In the genomic region with DNA sequence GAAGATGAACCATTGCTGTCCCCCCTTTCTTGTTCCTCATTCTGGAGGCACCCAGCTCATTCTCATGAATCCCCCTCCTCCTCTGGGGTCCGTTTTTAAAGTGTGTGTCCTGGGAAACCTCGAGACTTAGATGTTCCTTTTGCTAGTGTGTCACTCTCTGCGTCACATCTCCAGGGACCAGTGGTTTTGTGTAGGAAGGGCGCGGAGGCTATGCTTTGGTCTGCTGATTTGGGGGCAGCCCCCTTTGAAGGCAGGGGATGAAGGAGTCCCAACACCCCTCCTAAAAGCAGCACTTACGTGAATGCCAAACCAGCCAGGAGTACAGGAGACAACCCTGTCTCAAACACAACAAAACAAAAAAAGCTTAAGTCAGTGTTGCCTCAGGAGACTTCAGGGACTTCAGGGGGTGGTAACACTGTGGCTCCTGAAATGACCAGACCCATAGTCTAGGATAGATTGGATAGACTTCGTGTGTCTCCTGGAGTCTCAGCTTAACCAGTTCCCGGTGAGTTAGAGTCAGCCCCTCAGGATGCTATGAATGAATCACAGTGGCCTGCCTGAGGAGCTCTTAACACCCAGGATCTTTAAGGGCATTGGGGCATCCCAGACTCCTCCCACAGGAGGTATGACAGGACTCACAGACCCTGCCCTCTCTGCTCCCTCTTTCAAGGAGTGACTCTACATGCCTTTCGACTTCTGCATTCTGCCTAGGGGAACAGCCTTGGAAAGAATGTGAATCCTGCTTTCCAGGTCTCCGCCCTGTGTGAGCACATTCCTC, we compare ENCODE assay signal across 8 mouse cellular contexts. TPM values are rescaled to one million over a fixed set of nuclear protein-coding genes. Genes with fewer than 3 reads are reported as not detected.
DNase-seq lines count a peak whose midpoint lies in the region; ATAC-seq lines count a peak whose summit lies in the region.

No protein-coding gene starts in this region.

- no peaks in the 10 kb centered on the region for H3K9me3 ChIP-seq in forebrain, embryonic 10.5 days
- no peaks in the 10 kb centered on the region for H3K9me3 ChIP-seq in limb, embryonic 15.5 days
- no peaks in the 10 kb centered on the region for H3K9me3 ChIP-seq in midbrain, embryonic 16.5 days (replicated peaks; ENCODE audit: control insufficient read depth, low read length, poor library complexity, severe bottlenecking)

- H3K4me2 ChIP-seq in limb, embryonic 15.5 days, result peak overlapping the region; percentile 97
- peak overlapping the region; percentile 98 for H3K4me2 ChIP-seq in midbrain, embryonic 16.5 days (ENCODE audit: low read length)

- DNase-seq in CD4-positive helper T cell, adult 2 months (ENCODE audit: low read depth, low spot score), result peak; percentile 61
- DNase-seq in adrenal gland, postnatal 14 days, result peak; percentile 82
- DNase-seq in forebrain, embryonic 10.5 days (ENCODE audit: extremely low spot score, low spot score), result peak; percentile 42
- peak; percentile 76 for DNase-seq in heart, postnatal 4 days
- peak; percentile 47 to 83 for DNase-seq in urinary bladder, adult 18-20 months (ENCODE audit: low spot score in 2 of 2)
- DNase-seq in right cerebral cortex, postnatal 4 days, result no peak

- H3K36me3 ChIP-seq in forebrain, embryonic 10.5 days (replicated peaks), result peaks cover 43% of the 10 kb centered on the region
- H3K36me3 ChIP-seq in limb, embryonic 15.5 days, result peaks cover 36% of the 10 kb centered on the region
- peaks cover 16% of the 10 kb centered on the region for H3K36me3 ChIP-seq in midbrain, embryonic 16.5 days (ENCODE audit: control insufficient read depth, insufficient read depth, low read length)

- no peaks in the 10 kb centered on the region for H3K27me3 ChIP-seq in forebrain, embryonic 10.5 days (ENCODE audit: poor library complexity, severe bottlenecking)
- H3K27me3 ChIP-seq in limb, embryonic 15.5 days, result no peaks in the 10 kb centered on the region
- H3K27me3 ChIP-seq in midbrain, embryonic 16.5 days (ENCODE audit: control insufficient read depth, insufficient read depth, low read depth, low read length), result no peaks in the 10 kb centered on the region

- peak overlapping the region; percentile 58 for H3K9ac ChIP-seq in limb, embryonic 15.5 days
- peak overlapping the region; percentile 82 for H3K9ac ChIP-seq in midbrain, embryonic 16.5 days (ENCODE audit: low read depth, low read length)

- WGBS in forebrain, embryonic 10.5 days, result 9% methylated on average over 10 of the region's 10 CpGs
- 2% methylated on average over 10 of the region's 10 CpGs for WGBS in limb, embryonic 15.5 days
- 5% methylated on average over 10 of the region's 10 CpGs for WGBS in midbrain, embryonic 16.5 days

- H3K27ac ChIP-seq in forebrain, embryonic 10.5 days, result peak overlapping the region; percentile 92
- peak overlapping the region; percentile 79 for H3K27ac ChIP-seq in limb, embryonic 15.5 days
- H3K27ac ChIP-seq in midbrain, embryonic 16.5 days (ENCODE audit: low read length), result no peak overlapping the region

- peaks cover 51% of the 10 kb centered on the region for H3K4me1 ChIP-seq in forebrain, embryonic 10.5 days
- peaks cover 54% of the 10 kb centered on the region for H3K4me1 ChIP-seq in limb, embryonic 15.5 days
- H3K4me1 ChIP-seq in midbrain, embryonic 16.5 days (ENCODE audit: control insufficient read depth, insufficient read depth, low read length), result peaks cover 30% of the 10 kb centered on the region

- ATAC-seq in limb, embryonic 15.5 days (ENCODE audit: insufficient number of reproducible peaks, low FRiP score, low TSS enrichment, low read depth), result peak; percentile 17
- no peak for ATAC-seq in midbrain, embryonic 16.5 days

- H3K4me3 ChIP-seq in forebrain, embryonic 10.5 days, result peak overlapping the region; percentile 93
- peak overlapping the region; percentile 85 for H3K4me3 ChIP-seq in limb, embryonic 15.5 days
- peak overlapping the region; percentile 77 for H3K4me3 ChIP-seq in midbrain, embryonic 16.5 days (ENCODE audit: low read depth, low read length)

RNA-seq across cellular contexts. Expression of a gene that starts 1.3 kb away (rescaled TPM):
- 116 and 118 TPM in 2 replicates for total RNA-seq in adrenal gland, postnatal 14 days (2021)
- 76.8 and 82.1 TPM in 2 replicates for polyA plus RNA-seq in forebrain, embryonic 10.5 days (2016; fragmentation: Nextera tagmentation; extraction: Ambion mirVana)
- total RNA-seq in heart, postnatal 4 days (2021), result 100 to 1,000 TPM in 1 of 2 experiments, 10 to 100 TPM in 1; 97.8 to 114 TPM
- polyA plus RNA-seq in limb, embryonic 15.5 days (2015; fragmentation: Nextera tagmentation; extraction: Ambion mirVana), result 93.6 and 103 TPM in 2 replicates
- 99.6 and 103 TPM in 2 replicates for polyA plus RNA-seq in midbrain, embryonic 16.5 days (2015; fragmentation: Nextera tagmentation; extraction: Ambion mirVana)

RNA-seq across cellular contexts. Expression of a gene that starts 28.4 kb away (rescaled TPM):
- 9.9 and 11.5 TPM in 2 replicates for total RNA-seq in adrenal gland, postnatal 14 days (2021)
- 0.23 and 0.24 TPM in 2 replicates for polyA plus RNA-seq in forebrain, embryonic 10.5 days (2016; fragmentation: Nextera tagmentation; extraction: Ambion mirVana)
- 1 to 10 TPM; 8.2 to 10.0 TPM for total RNA-seq in heart, postnatal 4 days (2021)
- 1.4 and 2.0 TPM in 2 replicates for polyA plus RNA-seq in limb, embryonic 15.5 days (2015; fragmentation: Nextera tagmentation; extraction: Ambion mirVana)
- polyA plus RNA-seq in midbrain, embryonic 16.5 days (2015; fragmentation: Nextera tagmentation; extraction: Ambion mirVana), result 0.34 and 0.35 TPM in 2 replicates

RNA-seq across cellular contexts. Expression of a gene that starts 36.4 kb away (rescaled TPM):
- total RNA-seq in adrenal gland, postnatal 14 days (2021), result 27.5 and 30.6 TPM in 2 replicates
- 11.1 and 11.4 TPM in 2 replicates for polyA plus RNA-seq in forebrain, embryonic 10.5 days (2016; fragmentation: Nextera tagmentation; extraction: Ambion mirVana)
- total RNA-seq in heart, postnatal 4 days (2021), result 10 to 100 TPM; 15.9 to 16.2 TPM
- 8.6 and 9.0 TPM in 2 replicates for polyA plus RNA-seq in limb, embryonic 15.5 days (2015; fragmentation: Nextera tagmentation; extraction: Ambion mirVana)
- polyA plus RNA-seq in midbrain, embryonic 16.5 days (2015; fragmentation: Nextera tagmentation; extraction: Ambion mirVana), result 12.9 and 15.5 TPM in 2 replicates

RNA-seq across cellular contexts. Expression of a gene that starts 42.2 kb away (rescaled TPM):
- total RNA-seq in adrenal gland, postnatal 14 days (2021), result 64.8 and 67.0 TPM in 2 replicates
- 21.6 and 24.4 TPM in 2 replicates for polyA plus RNA-seq in forebrain, embryonic 10.5 days (2016; fragmentation: Nextera tagmentation; extraction: Ambion mirVana)
- 10 to 100 TPM; 30.1 to 30.2 TPM for total RNA-seq in heart, postnatal 4 days (2021)
- 26.1 and 30.0 TPM in 2 replicates for polyA plus RNA-seq in limb, embryonic 15.5 days (2015; fragmentation: Nextera tagmentation; extraction: Ambion mirVana)
- 149 and 165 TPM in 2 replicates for polyA plus RNA-seq in midbrain, embryonic 16.5 days (2015; fragmentation: Nextera tagmentation; extraction: Ambion mirVana)

RNA-seq across cellular contexts. Expression of a gene that starts 51.7 kb away (rescaled TPM):
- total RNA-seq in adrenal gland, postnatal 14 days (2021), result 19.6 and 20.2 TPM in 2 replicates
- 0.58 TPM in 1 of 2 replicates, not detected in the other for polyA plus RNA-seq in forebrain, embryonic 10.5 days (2016; fragmentation: Nextera tagmentation; extraction: Ambion mirVana)
- total RNA-seq in heart, postnatal 4 days (2021), result not detected
- 1.8 and 2.1 TPM in 2 replicates for polyA plus RNA-seq in limb, embryonic 15.5 days (2015; fragmentation: Nextera tagmentation; extraction: Ambion mirVana)
- not detected in 2 replicates for polyA plus RNA-seq in midbrain, embryonic 16.5 days (2015; fragmentation: Nextera tagmentation; extraction: Ambion mirVana)
